Mouse (Mus musculus): Measurements from ENCODE around the gene Nup205. TPM values are rescaled to one million over a fixed set of nuclear protein-coding genes. Genes with fewer than 3 reads are reported as not detected.

Gene Nup205
- polyA plus RNA-seq, 1 experiment from 2014 or later, result 50.6 TPM

DNA sequence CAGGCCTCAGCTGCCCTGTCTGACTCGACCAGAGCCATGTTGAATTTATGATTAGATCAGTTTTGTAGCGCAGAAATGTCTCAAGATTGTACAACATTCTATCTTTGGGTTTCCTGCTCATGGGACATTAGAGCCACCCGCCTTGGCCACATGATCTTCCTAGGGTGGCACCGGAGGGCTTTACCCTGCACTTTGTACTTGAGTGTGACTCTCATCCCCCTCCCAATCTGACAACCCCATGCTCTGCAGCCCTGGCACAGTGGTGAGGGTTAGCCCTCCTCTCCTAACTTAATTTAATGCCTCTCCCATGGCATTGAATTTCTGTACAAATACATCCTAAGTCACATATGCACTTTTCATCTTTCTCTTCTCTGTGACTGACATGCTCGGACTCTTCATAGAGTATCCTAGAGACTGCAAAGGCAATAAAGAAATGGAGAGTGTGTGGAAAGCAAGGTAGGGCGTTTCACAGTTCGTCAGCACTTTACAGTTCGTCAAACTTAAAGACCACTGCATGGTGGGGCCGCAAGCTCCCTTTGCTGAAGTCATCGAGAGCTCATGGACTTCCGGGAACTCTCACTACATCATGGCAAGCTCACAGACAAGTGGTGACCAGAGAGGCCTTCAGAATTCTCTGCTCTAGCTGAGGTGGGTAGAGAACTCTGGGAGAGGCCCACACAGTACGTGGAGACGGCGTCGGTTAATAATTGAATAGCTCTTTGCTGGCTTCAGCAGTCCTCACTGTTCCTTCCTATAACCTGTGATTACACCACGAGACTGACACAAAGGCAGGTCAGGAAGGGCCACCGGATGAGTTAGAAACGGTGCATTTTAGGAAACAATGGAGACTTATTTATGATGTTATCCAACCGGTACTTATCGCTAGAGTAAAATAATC, 94.9 kb downstream of the Nup205 start:
- no peak for DNase-seq (ENCODE audit: low spot score)
- H3K27ac ChIP-seq (replicated peaks), result no peak overlapping the region
- no peaks in the 10 kb centered on the region for H3K27me3 ChIP-seq (ENCODE audit: low read depth, poor library complexity, severe bottlenecking)
- H3K4me1 ChIP-seq, result no peaks in the 10 kb centered on the region
- no peaks in the 10 kb centered on the region for H3K36me3 ChIP-seq
- H3K4me3 ChIP-seq, result no peak overlapping the region
- 93% methylated on average over 20 of the region's 20 CpGs for WGBS
- H3K9me3 ChIP-seq (replicated peaks), result no peaks in the 10 kb centered on the region

DNA sequence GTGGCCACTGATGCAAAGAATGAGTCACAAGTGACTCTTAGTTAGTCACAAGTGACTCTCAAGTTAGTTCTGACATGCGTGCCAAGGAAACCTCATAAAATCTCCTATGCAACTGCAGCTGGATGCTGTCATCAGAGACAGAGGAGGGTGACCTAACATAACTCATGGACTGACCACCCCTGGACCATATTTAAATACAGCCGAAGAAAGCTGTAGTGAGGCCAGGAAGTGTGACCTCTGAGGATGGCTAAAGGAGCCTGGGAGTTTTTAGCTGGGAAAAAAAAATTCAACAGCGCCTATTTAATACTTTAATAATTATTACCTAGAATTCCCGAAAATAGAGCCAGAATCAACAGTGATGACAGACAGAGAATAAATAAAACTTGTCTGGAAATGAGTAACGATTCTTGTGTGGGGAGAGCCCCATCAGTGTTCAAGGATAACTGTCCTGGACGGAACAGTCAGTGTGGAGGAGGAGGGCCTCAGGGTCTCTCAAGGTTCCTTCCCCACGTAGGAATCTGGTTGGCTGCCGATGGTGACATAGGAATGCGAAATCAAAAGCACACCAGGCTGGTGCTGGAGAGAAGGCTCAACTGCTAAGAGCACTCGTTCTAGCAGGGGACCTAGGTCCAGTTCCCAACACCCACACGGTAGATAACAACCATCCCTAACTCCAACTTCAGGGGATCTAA, 96.3 kb downstream of the Nup205 start:
- Histone ChIP-seq H3K9me3 (replicated peaks) (no peaks in the 10 kb centered on the region), H3K27me3 (ENCODE audit: low read depth, poor library complexity, severe bottlenecking) (no peaks in the 10 kb centered on the region), H3K27ac (replicated peaks) (no peak overlapping the region), H3K4me3 (no peak overlapping the region), H3K4me1 (no peaks in the 10 kb centered on the region), H3K36me3 (no peaks in the 10 kb centered on the region)
- 87% methylated on average over 11 of the region's 11 CpGs for WGBS
- no peak for DNase-seq (ENCODE audit: low spot score)

DNA sequence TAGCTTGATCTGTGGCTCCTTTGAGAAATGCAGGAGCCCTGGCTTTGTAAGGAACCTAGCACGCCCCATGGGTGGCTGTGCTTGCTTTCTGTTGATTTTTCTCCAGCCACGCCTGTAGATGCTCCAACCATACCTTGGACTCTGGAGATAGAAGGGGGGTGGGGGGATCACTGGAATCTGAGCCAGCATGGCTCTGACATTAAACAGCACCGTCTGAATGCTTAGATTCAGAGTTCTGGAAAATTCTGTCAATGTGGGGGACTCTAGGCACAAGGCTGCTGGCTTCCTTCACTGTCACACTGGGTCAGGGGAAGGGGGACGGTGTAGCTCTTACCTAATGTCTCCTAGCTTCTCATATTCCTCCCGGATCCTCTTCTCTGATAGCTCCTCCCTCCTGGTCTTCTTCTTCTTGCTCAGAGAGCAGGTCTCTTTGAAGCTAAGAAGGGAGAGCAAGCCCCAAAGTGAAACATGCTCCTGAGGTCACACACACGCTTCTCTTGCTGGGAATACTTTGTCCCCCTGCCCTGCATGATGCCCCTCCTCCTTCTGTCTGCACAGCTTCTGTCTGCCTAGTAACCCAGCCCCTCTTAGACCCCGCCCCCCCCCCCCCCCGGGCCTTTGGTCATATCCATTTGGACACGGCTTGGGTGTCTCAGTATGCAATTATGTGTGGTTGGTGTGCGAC, 100.8 kb downstream of the Nup205 start:
- Histone ChIP-seq H3K4me3 (no peak overlapping the region), H3K36me3 (no peaks in the 10 kb centered on the region), H3K4me1 (no peaks in the 10 kb centered on the region), H3K9me3 (replicated peaks) (no peaks in the 10 kb centered on the region), H3K27ac (replicated peaks) (no peak overlapping the region), H3K27me3 (ENCODE audit: low read depth, poor library complexity, severe bottlenecking) (no peaks in the 10 kb centered on the region)
- DNase-seq (ENCODE audit: low spot score), result no peak
- 69% methylated on average over 10 of the region's 10 CpGs for WGBS

DNA sequence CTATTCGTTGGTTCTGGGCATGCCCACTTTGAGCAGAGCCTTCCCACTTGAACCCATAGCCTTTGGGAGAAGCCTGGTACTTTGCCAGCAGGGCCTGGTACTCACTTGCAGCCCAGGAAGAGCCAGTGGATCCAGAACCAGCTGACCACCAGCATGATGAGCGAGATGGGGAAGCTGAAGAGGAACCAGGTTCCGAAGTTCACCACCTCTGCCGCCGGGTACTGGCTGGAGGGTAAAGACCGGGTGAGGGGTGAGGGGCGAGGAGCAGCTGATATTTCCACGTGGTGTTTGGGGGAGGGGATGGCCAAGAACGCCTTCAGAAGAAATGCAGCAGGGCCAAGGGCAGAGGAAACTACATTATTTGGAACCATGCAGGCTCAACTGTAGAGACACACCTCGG, 102.1 kb downstream of the Nup205 start:
- DNase-seq (ENCODE audit: low spot score), result no peak
- no peaks in the 10 kb centered on the region for H3K36me3 ChIP-seq
- no peaks in the 10 kb centered on the region for H3K9me3 ChIP-seq (replicated peaks)
- H3K27me3 ChIP-seq (ENCODE audit: low read depth, poor library complexity, severe bottlenecking), result no peaks in the 10 kb centered on the region
- WGBS, result 82% methylated on average over 10 of the region's 10 CpGs
- H3K4me1 ChIP-seq, result no peaks in the 10 kb centered on the region
- no peak overlapping the region for H3K27ac ChIP-seq (replicated peaks)
- H3K4me3 ChIP-seq, result no peak overlapping the region

DNA sequence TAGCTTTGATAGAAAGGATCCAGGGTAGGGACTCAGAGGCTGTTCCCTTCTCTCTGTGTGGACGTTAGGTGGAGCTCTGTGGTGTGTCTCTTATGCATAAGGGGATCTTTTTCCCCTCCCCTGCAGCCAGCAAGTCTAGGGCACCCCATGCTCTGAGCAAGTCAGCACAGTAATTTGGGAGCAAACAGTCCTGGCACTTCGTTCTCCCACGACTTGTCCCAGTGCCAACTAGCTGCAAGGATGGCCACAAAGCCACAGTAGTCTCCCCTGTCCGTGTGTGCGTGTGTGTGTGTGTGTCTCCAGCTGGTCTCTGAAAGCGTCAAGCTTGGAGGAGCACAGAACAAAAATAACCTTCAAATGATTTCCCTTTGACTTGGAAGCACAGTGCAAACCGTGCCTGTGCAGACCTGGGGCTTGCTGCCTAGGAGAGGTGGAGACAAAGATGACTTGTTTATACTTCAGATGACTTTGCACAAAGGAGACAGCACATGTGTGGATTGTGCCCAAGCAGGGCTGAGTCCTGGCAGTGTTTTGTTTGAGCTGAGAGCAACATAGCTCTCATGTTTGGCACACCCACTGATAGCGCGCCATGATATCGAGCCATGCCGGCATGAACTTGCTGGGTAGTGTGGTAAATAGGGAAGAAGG, 111.0 kb downstream of the Nup205 start:
- Histone ChIP-seq H3K27me3 (ENCODE audit: low read depth, poor library complexity, severe bottlenecking) (no peaks in the 10 kb centered on the region), H3K4me3 (no peak overlapping the region), H3K27ac (replicated peaks) (peak overlapping the region; percentile 69; the same call in 1 of the 2 replicates), H3K36me3 (no peaks in the 10 kb centered on the region), H3K9me3 (replicated peaks) (no peaks in the 10 kb centered on the region), H3K4me1 (peaks cover 12% of the 10 kb centered on the region)
- 82% methylated on average over 11 of the region's 11 CpGs for WGBS
- no peak for DNase-seq (ENCODE audit: low spot score)

DNA sequence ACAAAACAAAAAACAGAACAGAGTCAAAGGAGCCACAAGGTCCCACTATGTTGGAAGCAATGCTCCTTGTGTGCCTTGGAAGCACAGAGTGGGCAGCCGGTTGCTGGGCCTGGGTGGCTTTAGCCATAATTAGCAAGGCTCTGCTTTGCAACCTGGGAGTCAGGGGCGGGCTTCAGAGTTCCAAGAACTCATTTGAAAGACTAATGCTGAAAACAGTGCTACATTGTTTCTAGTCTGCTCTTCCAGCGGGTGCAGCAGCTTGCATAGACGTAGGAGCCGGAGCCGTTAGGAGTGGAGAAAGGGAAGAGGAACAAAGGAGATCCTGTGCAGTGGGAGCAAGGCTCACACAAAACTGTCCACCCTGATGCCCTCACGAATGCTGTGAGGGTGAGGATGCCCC, 111.7 kb downstream of the Nup205 start:
- Histone ChIP-seq H3K27ac (replicated peaks) (peak overlapping the region; percentile 69), H3K9me3 (replicated peaks) (no peaks in the 10 kb centered on the region), H3K4me3 (no peak overlapping the region), H3K4me1 (peaks cover 12% of the 10 kb centered on the region), H3K36me3 (no peaks in the 10 kb centered on the region), H3K27me3 (ENCODE audit: low read depth, poor library complexity, severe bottlenecking) (no peaks in the 10 kb centered on the region)
- no peak for DNase-seq (ENCODE audit: low spot score)
- WGBS, result 31% methylated on average over 7 of the region's 7 CpGs

DNA sequence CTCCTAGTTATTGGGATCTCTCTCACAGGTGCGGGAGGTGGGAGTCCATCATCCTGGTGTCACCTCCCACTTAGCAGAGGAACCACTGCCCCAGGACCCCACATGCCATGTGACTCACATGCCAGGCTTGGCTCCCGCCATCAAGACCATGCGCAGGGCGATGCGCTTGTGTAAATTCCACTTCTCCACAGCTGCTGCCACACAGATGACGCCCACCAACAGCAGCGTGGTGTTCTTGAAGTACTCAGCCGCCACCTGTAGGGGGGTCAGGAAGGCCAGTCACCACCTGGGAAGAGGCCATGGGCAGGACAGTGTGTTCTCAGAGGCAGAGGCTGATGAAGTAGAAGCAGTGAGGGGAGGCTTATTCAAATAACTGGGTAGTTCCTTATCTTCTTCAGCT, 112.5 kb downstream of the Nup205 start:
- Histone ChIP-seq H3K27ac (replicated peaks) (no peak overlapping the region), H3K36me3 (no peaks in the 10 kb centered on the region), H3K9me3 (replicated peaks) (no peaks in the 10 kb centered on the region), H3K4me1 (peaks cover 12% of the 10 kb centered on the region), H3K4me3 (no peak overlapping the region), H3K27me3 (ENCODE audit: low read depth, poor library complexity, severe bottlenecking) (no peaks in the 10 kb centered on the region)
- no peak for DNase-seq (ENCODE audit: low spot score)
- WGBS, result 90% methylated on average over 8 of the region's 8 CpGs

DNA sequence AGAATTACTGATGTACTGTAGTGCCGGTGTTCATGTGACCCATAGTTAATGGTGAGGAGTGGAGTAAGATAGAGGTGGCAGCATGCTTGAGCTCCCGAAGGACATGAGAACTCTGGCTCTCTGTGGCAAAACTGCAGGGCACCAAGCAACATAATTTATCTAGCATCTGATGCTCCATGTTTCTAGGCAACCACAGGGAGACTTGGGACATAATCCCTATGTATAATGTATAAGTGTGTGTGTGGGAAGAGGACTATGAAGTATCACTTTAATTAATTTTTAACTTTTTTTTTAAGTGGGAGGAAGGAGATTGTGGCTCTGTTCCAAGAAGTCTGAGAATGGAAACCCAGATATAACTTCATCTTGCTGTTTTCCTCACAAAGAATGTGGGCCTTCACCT, 117.7 kb downstream of the Nup205 start:
- 94% methylated on average over 2 of the region's 2 CpGs for WGBS
- Histone ChIP-seq H3K4me3 (no peak overlapping the region), H3K4me1 (0 out of 2 replicates have a peak, but pooled peaks cover 5% of the 10 kb centered on the region), H3K36me3 (no peaks in the 10 kb centered on the region), H3K9me3 (replicated peaks) (no peaks in the 10 kb centered on the region), H3K27me3 (ENCODE audit: low read depth, poor library complexity, severe bottlenecking) (no peaks in the 10 kb centered on the region), H3K27ac (replicated peaks) (no peak overlapping the region)
- DNase-seq (ENCODE audit: low spot score), result no peak

DNA sequence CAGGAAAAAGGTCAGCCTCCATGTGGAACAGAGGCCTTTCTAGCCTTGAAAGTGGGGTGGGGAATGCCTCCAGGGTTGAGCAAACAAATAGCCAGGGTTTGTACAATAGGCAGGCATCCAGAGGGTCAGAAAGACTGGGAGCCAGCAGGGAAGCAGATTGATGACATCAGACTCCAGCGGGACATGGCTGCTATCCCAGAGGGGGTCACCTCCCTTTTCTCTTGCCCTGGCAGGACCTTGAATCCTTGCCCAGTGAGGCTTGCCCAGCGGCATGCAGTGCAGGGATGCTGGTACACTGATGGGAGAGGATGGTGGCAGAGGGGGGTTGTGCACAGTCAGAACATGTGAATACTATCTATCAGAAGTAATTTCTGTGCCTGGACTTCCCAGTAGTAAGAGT, 119.8 kb downstream of the Nup205 start:
- no peaks in the 10 kb centered on the region for H3K9me3 ChIP-seq (replicated peaks)

More for the DNA sequence above, 119.8 kb downstream of the Nup205 start:
- H3K4me3 ChIP-seq, result no peak overlapping the region
- H3K27ac ChIP-seq (replicated peaks), result 0 out of 2 replicates have a peak overlapping the region, but pooled peaks have one; percentile 17
- no peaks in the 10 kb centered on the region for H3K36me3 ChIP-seq
- no peaks in the 10 kb centered on the region for H3K27me3 ChIP-seq (ENCODE audit: low read depth, poor library complexity, severe bottlenecking)
- WGBS, result 57% methylated on average over 2 of the region's 2 CpGs
- H3K4me1 ChIP-seq, result 0 out of 2 replicates have a peak, but pooled peaks cover 5% of the 10 kb centered on the region
- DNase-seq (ENCODE audit: low spot score), result no peak

Other genes with a start within 250 kb of the Nup205 start
- 0.25 and 0.48 TPM in 2 replicates for gene Slc23a4, start 189.0 kb upstream of the Nup205 start, polyA plus RNA-seq (2016; fragmentation: Nextera tagmentation; extraction: Ambion mirVana)
- gene Cnot4, start 43.7 kb upstream of the Nup205 start, polyA plus RNA-seq (2016; fragmentation: Nextera tagmentation; extraction: Ambion mirVana), result 25.1 and 26.1 TPM in 2 replicates
- 0.16 and 0.37 TPM in 2 replicates for gene Slc13a4, start 130.7 kb downstream of the Nup205 start, polyA plus RNA-seq (2016; fragmentation: Nextera tagmentation; extraction: Ambion mirVana)
- gene Fam180a, start 148.7 kb downstream of the Nup205 start, polyA plus RNA-seq (2016; fragmentation: Nextera tagmentation; extraction: Ambion mirVana), result not detected in 2 replicates